Mouse (Mus musculus): ENCODE results near the gene Cldn24. TPM values are rescaled to one million over a fixed set of nuclear protein-coding genes. Genes with fewer than 3 reads are reported as not detected.

The Cldn24 gene
- total and polyA plus RNA-seq, 3 experiments: not detected

GRCm38 (mm10) chr8:47777415-47777814 lies 44.5 kb upstream of the Cldn24 start:
- DNase-seq (ENCODE audit: extremely low read depth): no peak
- Histone ChIP-seq H3K4me1 (ENCODE audit: control insufficient read depth in 1 of 2, insufficient read depth in 2 of 2) (peaks cover 0 to 10% of the 10 kb centered on the region in 2 experiments; a peak in 2 of 4 replicates), H3K79me2 (replicated peaks; ENCODE audit: control insufficient read depth, extremely low read depth, insufficient read depth, poor library complexity, severe bottlenecking) (no peaks in the 10 kb centered on the region), H3K9ac (ENCODE audit: insufficient read depth, low read depth) (no peak overlapping the region), H3K4me3 (replicated peaks in 1 of 3; ENCODE audit: low read depth in 2 of 3, low read length in 2 of 3, poor library complexity in 1 of 3) (no peak overlapping the region), H3K27ac (ENCODE audit: insufficient read depth, low read depth) (no peak overlapping the region), H3K27me3 (replicated peaks) (no peaks in the 10 kb centered on the region), H3K36me3 (replicated peaks in 1 of 2; ENCODE audit: control insufficient read depth in 1 of 2, insufficient read depth in 1 of 2, low read length in 1 of 2) (no peaks in the 10 kb centered on the region), H3K4me2 (ENCODE audit: insufficient read depth, low read depth, poor library complexity, severe bottlenecking) (no peak overlapping the region), H3K9me3 (replicated peaks; ENCODE audit: low read length) (no peaks in the 10 kb centered on the region)
- TF ChIP-seq USF2 (conservative IDR thresholded peaks at IDR 0.05; ENCODE audit: low read depth, low read length) (no peak), UBTF (IDR thresholded peaks at IDR 0.05; ENCODE audit: low read depth, low read length) (no peak), KAT2A (IDR thresholded peaks at IDR 0.05; ENCODE audit: insufficient replicate concordance, low read length) (no peak), RCOR1 (conservative IDR thresholded peaks at IDR 0.05; ENCODE audit: low read depth, low read length) (no peak), JUND (conservative IDR thresholded peaks at IDR 0.05; ENCODE audit: low read depth, low read length) (no peak), SIN3A (IDR thresholded peaks at IDR 0.05; ENCODE audit: low read length) (no peak), ETS1 (conservative IDR thresholded peaks at IDR 0.05; ENCODE audit: low read depth, low read length) (no peak), CHD1 (IDR thresholded peaks at IDR 0.05; ENCODE audit: low read depth, low read length) (no peak), MAZ (IDR thresholded peaks at IDR 0.05; ENCODE audit: low read depth, low read length) (no peak), ELF1 (IDR thresholded peaks at IDR 0.05; ENCODE audit: low read depth, low read length) (no peak), GABPA (IDR thresholded peaks at IDR 0.05; ENCODE audit: insufficient replicate concordance, low read depth, low read length) (no peak), USF1 (IDR thresholded peaks at IDR 0.05; ENCODE audit: low read depth, low read length) (no peak), CHD2 (IDR thresholded peaks at IDR 0.05; ENCODE audit: low read length) (no peak), RAD21 (IDR thresholded peaks at IDR 0.05; ENCODE audit: low read depth, low read length) (no peak), TBP (conservative IDR thresholded peaks at IDR 0.05; ENCODE audit: low read depth, low read length) (no peak), TCF12 (IDR thresholded peaks at IDR 0.05; ENCODE audit: low read depth, low read length) (no peak), POLR2A (IDR thresholded peaks at IDR 0.05; ENCODE audit: low read depth, low read length) (no peak), EP300 (IDR thresholded peaks at IDR 0.05; ENCODE audit: low read length) (no peak), MAX (IDR thresholded peaks at IDR 0.05; ENCODE audit: low read length) (no peak), ZMIZ1 (IDR thresholded peaks at IDR 0.05; ENCODE audit: low read depth, low read length) (no peak)
- dilution Hi-C loops (cut with MboI; ENCODE audit: extremely low pct_ligation_motif_present, extremely low pct_unique_long_range_greater_than_20kb, low sequenced_read_pairs): no loop called here
- in situ Hi-C loops (cut with MboI; ENCODE audit: low pct_ligation_motif_present, low pct_unique_long_range_greater_than_20kb, low sequenced_read_pairs): no loop called here

- peaks cover 0 to 10% of the 10 kb centered on the region in 2 experiments; a peak in 2 of 4 replicates for H3K4me1 ChIP-seq (ENCODE audit: control insufficient read depth in 1 of 2, insufficient read depth in 2 of 2)
- H3K9ac ChIP-seq (ENCODE audit: insufficient read depth, low read depth): no peak overlapping the region
- no peaks in the 10 kb centered on the region for H3K79me2 ChIP-seq (replicated peaks; ENCODE audit: control insufficient read depth, extremely low read depth, insufficient read depth, poor library complexity, severe bottlenecking)
- H3K27ac ChIP-seq (ENCODE audit: insufficient read depth, low read depth): no peak overlapping the region
- dilution Hi-C loops (cut with MboI; ENCODE audit: extremely low pct_ligation_motif_present, extremely low pct_unique_long_range_greater_than_20kb, low sequenced_read_pairs): no loop called here
- TF ChIP-seq USF2 (conservative IDR thresholded peaks at IDR 0.05; ENCODE audit: low read depth, low read length) (no peak), ELF1 (IDR thresholded peaks at IDR 0.05; ENCODE audit: low read depth, low read length) (no peak), POLR2A (IDR thresholded peaks at IDR 0.05; ENCODE audit: low read depth, low read length) (no peak), POLR2AphosphoS2 (IDR thresholded peaks at IDR 0.05; ENCODE audit: low read depth, low read length) (no peak), NRF1 (IDR thresholded peaks at IDR 0.05; ENCODE audit: low read depth, low read length) (no peak), PAX5 (IDR thresholded peaks at IDR 0.05; ENCODE audit: low read length) (no peak), NELFE (IDR thresholded peaks at IDR 0.05; ENCODE audit: low read depth, low read length) (no peak)
- no peaks in the 10 kb centered on the region for H3K9me3 ChIP-seq (replicated peaks; ENCODE audit: low read length)
- H3K27me3 ChIP-seq (replicated peaks): no peaks in the 10 kb centered on the region
- no peak overlapping the region for H3K4me2 ChIP-seq (ENCODE audit: insufficient read depth, low read depth, poor library complexity, severe bottlenecking)
- no peak overlapping the region for H3K4me3 ChIP-seq (replicated peaks in 1 of 3; ENCODE audit: low read depth in 2 of 3, low read length in 2 of 3, poor library complexity in 1 of 3)
- H3K36me3 ChIP-seq (replicated peaks in 1 of 2; ENCODE audit: control insufficient read depth in 1 of 2, insufficient read depth in 1 of 2, low read length in 1 of 2): no peaks in the 10 kb centered on the region
- no peak for DNase-seq (ENCODE audit: extremely low read depth)
- in situ Hi-C loops (cut with MboI; ENCODE audit: low pct_ligation_motif_present, low pct_unique_long_range_greater_than_20kb, low sequenced_read_pairs): no loop called here
Observed at GRCm38 (mm10) chr8:47779589-47779988, 42.4 kb upstream of the Cldn24 start.
